Mouse (Mus musculus): ENCODE data around the gene Gm14214.

DNA sequence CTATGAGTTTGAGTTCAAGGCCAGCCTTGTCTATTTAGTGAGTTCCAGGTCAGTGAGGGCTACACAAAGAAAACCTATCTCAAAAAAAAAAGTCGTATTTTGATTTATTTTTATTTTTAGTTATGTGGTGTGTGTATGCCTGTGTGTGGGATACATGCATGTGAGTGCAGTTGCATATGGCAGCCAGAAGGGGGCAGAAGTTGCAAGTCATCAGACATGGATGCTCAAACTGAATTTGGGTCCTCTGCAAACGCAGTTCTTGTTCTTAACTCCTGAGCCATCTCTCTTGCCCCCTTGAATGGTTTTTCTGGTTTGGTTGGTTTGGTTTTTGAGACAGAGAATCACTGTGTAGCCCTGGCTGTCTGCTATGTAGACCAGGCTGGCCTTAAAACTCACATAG lies 21.4 kb downstream of the Gm14214 start:
- TF ChIP-seq POLR2A (IDR thresholded peaks at IDR 0.05; ENCODE audit: borderline replicate concordance, insufficient read depth, low read length): no peak
- TF ChIP-seq CTCF (IDR thresholded peaks at IDR 0.05; ENCODE audit: borderline replicate concordance, insufficient read depth, low read depth, low read length): no peak; the same call in 1 of the 2 replicates
